Mouse (Mus musculus): ENCODE data around the gene Lrrc56. TPM values are rescaled to one million over a fixed set of nuclear protein-coding genes. Genes with fewer than 3 reads are reported as not detected.
"Not testable (repeated sequence)": the region's sequence is repeated elsewhere in the genome, so short reads cannot be mapped to it uniquely, and the experiment has no call there.

Lrrc56 gene
- total RNA-seq, 2 experiments from 2014 or later: 2.8 to 4.0 TPM

DNA sequence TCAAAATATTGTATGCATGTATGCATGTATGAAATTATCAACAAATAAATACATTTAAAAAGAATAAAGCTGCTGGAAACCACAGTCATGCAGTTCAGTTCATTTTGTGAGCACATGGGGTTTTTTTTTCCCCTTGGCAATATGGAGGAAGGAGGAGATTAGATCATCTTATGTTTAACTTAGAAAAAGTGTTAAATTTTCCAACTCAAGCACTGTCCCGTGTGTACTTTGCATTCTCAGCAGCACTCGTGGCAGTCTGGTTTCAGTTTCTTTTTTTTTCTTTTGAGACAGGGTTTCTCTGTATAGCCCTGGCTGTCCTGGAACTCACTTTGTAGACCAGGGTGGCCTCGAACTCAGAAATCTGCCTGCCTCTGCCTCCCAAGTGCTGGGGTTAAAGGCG lies 56.5 kb downstream of the Lrrc56 start:
- intact Hi-C loops (cut with DNase I): not testable (repeated sequence)

DNA sequence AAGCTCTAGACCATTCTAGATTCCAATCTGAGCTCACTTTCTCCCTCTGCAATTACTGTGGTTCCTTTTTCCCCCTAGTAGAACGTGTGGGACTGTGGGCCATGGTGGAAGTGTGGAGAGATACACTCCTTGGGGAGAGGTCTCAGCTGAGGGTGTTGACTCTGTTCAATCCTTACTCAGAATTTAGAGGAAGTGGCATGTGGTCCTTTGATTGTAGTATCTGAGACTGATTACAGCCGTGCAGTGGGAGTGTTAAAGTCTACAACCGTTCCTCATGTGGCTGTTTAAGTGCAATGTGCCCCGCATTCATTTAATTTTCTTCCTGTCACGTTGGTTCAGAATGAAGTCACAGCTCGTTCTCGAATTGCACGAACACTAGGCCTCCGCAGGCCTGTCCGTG lies 62.2 kb downstream of the Lrrc56 start:
- DNase-seq: no peak
- intact Hi-C loops (cut with DNase I): no loop called here

More for the DNA sequence above, 56.5 kb downstream of the Lrrc56 start:
- not testable (repeated sequence) for DNase-seq

Small RNAs within 50 kb of the gene (microRNA-seq; reads per million reads assigned to microRNA genes)
- gene Mir210 (ENCODE audit: borderline number of aligned reads in 2 of 2): 214 to 520 reads per million in 2 experiments

Other genes starting within 250 kb of the Lrrc56 start
- gene Ifitm5, start 243.9 kb upstream of the Lrrc56 start, total RNA-seq (2021): under 1 TPM in 1 of 2 experiments, not detected in 1; 0.42 TPM
- gene Gm45717, start 238.2 kb upstream of the Lrrc56 start, total RNA-seq (2021): under 1 TPM in 1 of 2 experiments, not detected in 1; 0.76 TPM
- gene Ifitm2, start 238.2 kb upstream of the Lrrc56 start, total RNA-seq (2021): 100 to 1,000 TPM; 111 to 112 TPM
- gene Ifitm1, start 226.9 kb upstream of the Lrrc56 start, total RNA-seq (2021): 1 to 10 TPM; 3.4 to 4.1 TPM
- 100 to 1,000 TPM; 113 to 167 TPM for gene Ifitm3, start 183.4 kb upstream of the Lrrc56 start, total RNA-seq (2021)
- 1 to 10 TPM in 1 of 2 experiments, under 1 TPM in 1; 0.47 to 1.0 TPM for gene Ifitm6, start 176.2 kb upstream of the Lrrc56 start, total RNA-seq (2021)
- gene Gm17387, start 165.0 kb upstream of the Lrrc56 start, total RNA-seq (2021): not detected
- gene B4galnt4, start 133.1 kb upstream of the Lrrc56 start, total RNA-seq (2021): not detected
- not detected for gene Pkp3, start 115.9 kb upstream of the Lrrc56 start, total RNA-seq (2021)
- gene Sigirr, start 93.6 kb upstream of the Lrrc56 start, total RNA-seq (2021): 1 to 10 TPM; 5.6 to 9.5 TPM
- under 1 TPM; 0.14 to 0.33 TPM for gene Ano9, start 76.4 kb upstream of the Lrrc56 start, total RNA-seq (2021)
- 10 to 100 TPM; 25.8 to 36.2 TPM for gene Ptdss2, start 71.8 kb upstream of the Lrrc56 start, total RNA-seq (2021)
- 10 to 100 TPM; 66.8 to 67.8 TPM for gene Rnh1, start 21.3 kb upstream of the Lrrc56 start, total RNA-seq (2021)
- gene Hras, start 152 bp upstream of the Lrrc56 start, total RNA-seq (2021): 100 to 1,000 TPM in 1 of 2 experiments, 10 to 100 TPM in 1; 97.9 to 104 TPM
- gene Lmntd2, start 19.9 kb downstream of the Lrrc56 start, total RNA-seq (2021): not detected
- 1 to 10 TPM in 1 of 2 experiments, under 1 TPM in 1; 0.79 to 1.7 TPM for gene Rassf7, start 21.7 kb downstream of the Lrrc56 start, total RNA-seq (2021)
- gene Phrf1, start 34.6 kb downstream of the Lrrc56 start, total RNA-seq (2021): 10 to 100 TPM; 31.9 to 36.5 TPM
- 1 to 10 TPM; 4.1 to 8.6 TPM for gene Irf7, start 72.3 kb downstream of the Lrrc56 start, total RNA-seq (2021)
- gene Cdhr5, start 82.6 kb downstream of the Lrrc56 start, total RNA-seq (2021): not detected
- gene Sct, start 85.0 kb downstream of the Lrrc56 start, total RNA-seq (2021): not detected
- gene Drd4, start 97.8 kb downstream of the Lrrc56 start, total RNA-seq (2021): not detected
- 10 to 100 TPM; 16.5 to 17.1 TPM for gene Deaf1, start 133.5 kb downstream of the Lrrc56 start, total RNA-seq (2021)
- 10 to 100 TPM; 13.5 to 14.8 TPM for gene Tmem80, start 133.6 kb downstream of the Lrrc56 start, total RNA-seq (2021)
- 1 to 10 TPM; 3.3 to 3.7 TPM for gene Eps8l2, start 144.7 kb downstream of the Lrrc56 start, total RNA-seq (2021)
- gene Taldo1, start 198.0 kb downstream of the Lrrc56 start, total RNA-seq (2021): 100 to 1,000 TPM; 114 to 116 TPM
- 10 to 100 TPM; 14.9 to 16.7 TPM for gene Gatd1, start 220.0 kb downstream of the Lrrc56 start, total RNA-seq (2021)
- gene Cend1, start 235.3 kb downstream of the Lrrc56 start, total RNA-seq (2021): 1 to 10 TPM in 1 of 2 experiments, under 1 TPM in 1; 0.80 to 1.5 TPM
- gene Slc25a22, start 243.7 kb downstream of the Lrrc56 start, total RNA-seq (2021): 10 to 100 TPM; 60.0 to 96.2 TPM
- gene Pidd1, start 249.9 kb downstream of the Lrrc56 start, total RNA-seq (2021): under 1 TPM; 0.60 to 0.78 TPM

Data from heart, postnatal 36 days (tissue).